Mouse (Mus musculus) testis, adult 2 months (tissue): ENCODE measurements around the gene Clip2. TPM values are rescaled to one million over a fixed set of nuclear protein-coding genes. Genes with fewer than 3 reads are reported as not detected.
A peak's percentile ranks its signal among the peaks of the same experiment; 100 is the strongest.

ENCODE experiments used
- H3K27ac ChIP-seq: fragments of 200-500 bp; 2 replicates; pipeline ENCODE4 v1.5.1; 2012; ENCODE audit warnings: low read depth, low read length; ENCODE audit not compliant: control insufficient read depth, insufficient read depth
- H3K27me3 ChIP-seq: fragments of 200-500 bp; 2 replicates; pipeline ENCODE4 v1.6.1; 2012; ENCODE audit warnings: mild to moderate bottlenecking, low read length, moderate library complexity; ENCODE audit not compliant: control insufficient read depth, insufficient read depth
- H3K36me3 ChIP-seq: fragments of 200-500 bp; 2 replicates; pipeline ENCODE4 v1.6.1; 2012; ENCODE audit warnings: mild to moderate bottlenecking, low read length; ENCODE audit not compliant: control insufficient read depth, insufficient read depth
- H3K4me1 ChIP-seq: fragments of 200-500 bp; 2 replicates; pipeline ENCODE4 v1.6.1; 2012; ENCODE audit warnings: low read length; ENCODE audit not compliant: control insufficient read depth, insufficient read depth
- H3K4me3 ChIP-seq: fragments of 200-500 bp; 2 replicates; pipeline ENCODE4 v1.5.1; 2012; ENCODE audit warnings: low read depth, mild to moderate bottlenecking, low read length, moderate library complexity, mixed read lengths; ENCODE audit not compliant: control insufficient read depth
- CTCF ChIP-seq: fragments of 200-500 bp; IDR thresholded peaks from 2 replicates; pipeline ENCODE4 v1.5.1; 2012; ENCODE audit warnings: low read depth, mild to moderate bottlenecking, inconsistent platforms, low read length, moderate library complexity; ENCODE audit not compliant: control insufficient read depth, insufficient read depth, insufficient replicate concordance
- POLR2A ChIP-seq: fragments of 200-500 bp; IDR thresholded peaks from 2 replicates; pipeline ENCODE4 v1.6.1; 2012; ENCODE audit warnings: low read depth, mild to moderate bottlenecking, inconsistent platforms, low read length, moderate library complexity; ENCODE audit not compliant: control insufficient read depth
- polyA plus RNA-seq: library from polyadenylated mRNA; depleted of rRNA; stranded (reverse); fragments of >200 nt; gene quantifications from 2 replicates; pipeline ENCODE4 v1.2.3, GENCODE M21; 2012

The Clip2 gene
- polyA plus RNA-seq, 1 experiment = 4.2 TPM

DNA sequence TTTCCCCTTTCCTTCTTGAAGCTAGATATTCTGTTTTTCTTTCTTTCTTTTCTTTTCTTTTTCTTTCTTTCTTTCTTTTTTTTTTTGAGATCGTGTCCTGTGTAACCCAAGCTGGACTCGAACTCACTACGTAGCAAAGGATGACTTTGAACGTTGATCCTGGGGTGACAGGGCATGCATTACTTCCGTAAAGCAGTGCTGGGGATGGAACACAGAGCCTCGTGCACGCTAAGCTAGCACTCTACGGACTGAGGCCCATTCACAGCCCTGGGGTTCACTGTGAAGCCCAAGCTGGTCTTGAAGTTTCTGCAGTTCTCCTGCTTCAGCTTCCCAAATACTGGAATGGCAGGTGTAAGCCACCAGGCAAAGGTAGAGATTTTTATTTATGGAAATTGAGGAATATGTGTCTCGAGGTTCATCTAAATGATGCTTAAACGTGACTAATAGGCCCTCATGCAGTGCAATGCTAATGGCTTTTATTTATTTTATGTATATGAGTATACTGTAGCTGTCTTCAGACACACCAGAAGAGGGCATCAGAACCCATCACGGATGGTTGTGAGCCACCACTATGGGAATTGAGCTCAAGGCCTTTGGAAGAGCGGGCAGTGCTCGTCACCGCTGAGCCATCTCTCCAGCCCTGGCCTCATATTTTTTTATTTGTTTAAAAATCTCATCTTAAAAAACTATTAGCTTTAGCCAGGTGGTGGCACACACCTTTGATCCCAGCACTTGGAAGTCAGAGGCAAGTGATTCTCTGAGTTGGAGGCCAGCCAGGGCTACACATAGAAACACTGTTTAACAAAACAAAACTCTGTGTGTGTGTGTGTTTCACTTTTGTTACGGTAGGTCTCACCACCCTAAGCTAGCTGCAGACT lies 31.0 kb upstream of the Clip2 start:
- Histone ChIP-seq H3K4me1 (no peaks in the 10 kb centered on the region; the same call in 1 of the 2 replicates), H3K27ac (peak overlapping the region; percentile 83; the same call in 1 of the 2 replicates), H3K36me3 (no peaks in the 10 kb centered on the region), H3K4me3 (peak overlapping the region; percentile 97), H3K27me3 (no peaks in the 10 kb centered on the region)
- no peak for TF ChIP-seq POLR2A
- no peak for TF ChIP-seq CTCF

DNA sequence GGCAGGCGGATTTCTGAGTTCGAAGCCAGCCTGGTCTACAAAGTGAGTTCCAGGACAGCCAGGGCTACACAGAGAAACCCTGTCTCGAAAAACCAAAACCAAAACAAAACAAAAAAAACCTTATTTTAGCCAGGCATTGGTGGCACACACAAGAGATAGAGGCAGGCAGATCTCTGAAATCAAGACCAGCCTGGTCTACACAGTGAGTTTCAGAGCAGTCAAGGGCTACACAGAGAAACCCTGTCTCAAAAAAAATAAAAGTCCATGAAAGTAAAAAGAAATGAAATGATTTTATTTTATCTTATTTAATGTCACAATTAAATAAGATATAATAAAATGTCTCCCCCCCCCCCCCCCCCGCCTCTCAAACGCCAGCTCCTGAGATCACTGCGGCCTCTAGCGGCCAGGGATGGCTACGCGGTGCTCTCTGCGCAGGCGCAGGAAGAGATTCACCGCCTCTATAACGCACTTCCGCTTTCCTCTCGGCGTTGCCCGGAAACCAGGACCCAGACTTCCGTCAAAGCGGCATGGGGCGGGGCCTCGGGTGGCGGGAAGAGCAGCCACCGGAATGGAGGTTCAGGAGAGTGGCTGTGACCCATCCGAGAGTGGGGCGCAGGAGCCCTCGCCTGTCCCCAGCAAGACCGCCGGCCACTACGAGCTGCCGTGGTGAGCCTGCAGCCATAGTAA lies 30.1 kb upstream of the Clip2 start:
- TF ChIP-seq CTCF (peak; percentile 78), POLR2A (peak; percentile 88)
- Histone ChIP-seq H3K36me3 (no peaks in the 10 kb centered on the region), H3K27me3 (no peaks in the 10 kb centered on the region), H3K27ac (peak overlapping the region; percentile 83), H3K4me3 (peak overlapping the region; percentile 97), H3K4me1 (no peaks in the 10 kb centered on the region; the same call in 1 of the 2 replicates)

DNA sequence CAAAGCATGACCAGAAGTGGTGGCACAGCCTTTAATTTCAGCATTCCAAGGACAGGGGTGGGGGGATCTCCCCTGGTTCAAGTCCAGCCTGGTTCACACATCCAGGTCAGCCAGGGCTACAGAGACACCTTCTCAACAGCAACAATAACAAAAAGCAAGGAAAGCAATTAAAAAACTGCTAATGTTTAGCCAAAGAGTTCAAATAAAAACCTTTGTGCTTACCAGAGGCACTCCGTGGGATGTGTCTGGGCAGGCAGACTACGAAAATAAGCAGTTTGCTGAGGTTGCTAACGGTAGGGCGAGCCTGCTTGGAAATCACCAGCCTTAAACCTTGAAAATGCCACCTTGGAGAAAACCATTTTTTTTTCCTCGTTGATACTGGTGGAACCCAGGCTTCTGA lies 28.9 kb upstream of the Clip2 start, which contains the start of gene Rfc2:
Gene Rfc2 (plus strand): TSS at position 221 of the 400 bp plus-strand sequence.
- Histone ChIP-seq H3K27me3 (no peaks in the 10 kb centered on the region), H3K27ac (no peak within 1 kb of the TSS), H3K4me3 (peak within 1 kb of the TSS; percentile 63), H3K36me3 (no peaks in the 10 kb centered on the region), H3K4me1 (no peaks in the 10 kb centered on the region; the same call in 1 of the 2 replicates)
- TF ChIP-seq POLR2A (no peak), CTCF (no peak)

DNA sequence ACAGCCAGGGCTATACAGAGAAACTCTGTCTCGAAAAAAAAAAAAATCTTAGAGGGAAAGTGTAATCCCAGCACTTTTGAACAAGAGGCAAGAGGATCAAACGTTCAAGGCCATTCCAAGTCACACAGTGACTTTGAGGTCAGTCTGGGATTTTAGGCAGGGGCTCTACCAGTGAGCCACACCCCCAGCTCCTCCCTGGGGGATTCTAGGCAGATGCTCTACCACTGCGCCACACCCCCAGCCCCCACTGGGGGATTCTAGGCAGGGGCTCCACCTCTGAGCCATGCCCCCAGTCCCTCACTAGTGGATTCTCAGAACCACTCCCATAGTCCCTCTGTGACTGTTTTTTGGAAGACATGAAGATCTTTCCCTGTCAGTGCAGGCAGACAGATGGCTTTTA lies 26.9 kb upstream of the Clip2 start:
- no peak for TF ChIP-seq POLR2A
- no peak for TF ChIP-seq CTCF
- H3K4me3 ChIP-seq = no peak overlapping the region
- H3K27ac ChIP-seq = no peak overlapping the region
- H3K4me1 ChIP-seq = no peaks in the 10 kb centered on the region; the same call in 1 of the 2 replicates
- no peaks in the 10 kb centered on the region for H3K27me3 ChIP-seq
- no peaks in the 10 kb centered on the region for H3K36me3 ChIP-seq

DNA sequence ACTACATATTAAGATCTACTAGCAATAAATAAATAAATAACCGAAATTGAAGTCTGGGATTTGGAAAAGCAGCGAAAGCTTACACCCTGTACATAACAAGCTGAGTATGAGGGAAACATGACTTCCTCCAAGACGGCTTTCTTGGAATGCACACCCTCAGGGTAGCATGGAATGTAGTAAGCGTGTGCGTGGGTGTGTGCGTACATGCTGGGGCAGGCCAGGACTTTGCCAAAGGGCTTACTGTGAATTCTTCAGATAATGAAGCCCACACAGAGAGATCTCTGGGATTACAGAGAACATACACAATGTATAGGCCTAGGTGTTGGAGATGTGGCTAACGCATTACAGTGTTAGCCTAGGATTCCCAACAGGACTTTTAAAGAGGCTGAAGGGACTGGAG lies 25.3 kb upstream of the Clip2 start:
- no peaks in the 10 kb centered on the region for H3K27me3 ChIP-seq

DNA sequence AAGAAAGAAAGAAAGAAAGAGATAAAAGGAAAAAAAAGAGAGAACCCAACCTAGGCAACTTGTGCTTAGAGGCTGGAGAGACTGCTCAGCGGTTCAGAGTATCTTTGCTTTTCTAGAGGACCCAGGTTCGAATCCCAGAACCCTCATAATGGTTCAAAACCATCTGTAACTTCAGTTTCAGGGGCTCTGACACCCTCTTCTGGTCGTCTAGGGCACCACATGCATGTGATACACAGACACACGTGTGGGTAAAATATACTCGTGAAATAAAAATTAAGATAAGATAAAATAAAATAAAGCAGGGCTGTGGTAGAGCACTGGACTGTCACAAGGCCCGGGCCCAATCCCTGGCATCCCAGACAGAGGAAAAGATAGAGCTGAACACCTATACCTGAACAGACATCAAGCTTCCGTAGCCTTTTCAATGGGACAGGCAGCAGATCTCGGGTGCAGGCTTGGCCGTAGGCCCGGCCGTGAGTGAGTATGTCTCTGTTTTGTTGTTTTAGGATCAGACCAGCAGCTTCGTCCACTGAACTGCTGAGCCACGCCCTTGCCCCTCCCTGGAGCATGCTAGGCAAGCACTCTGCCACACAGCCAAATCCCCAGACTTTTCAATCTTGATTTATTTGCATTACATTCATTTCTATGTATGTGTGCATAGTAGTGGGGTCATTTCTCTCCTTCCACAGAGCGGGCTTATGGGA lies 24.4 kb upstream of the Clip2 start:
- Histone ChIP-seq H3K27me3 (no peaks in the 10 kb centered on the region), H3K4me1 (peaks cover 5% of the 10 kb centered on the region), H3K27ac (no peak overlapping the region), H3K36me3 (no peaks in the 10 kb centered on the region), H3K4me3 (no peak overlapping the region)
- TF ChIP-seq POLR2A (no peak), CTCF (no peak)

More for the DNA sequence above, 25.3 kb upstream of the Clip2 start:
- Histone ChIP-seq H3K4me3 (no peak overlapping the region), H3K4me1 (peaks cover 5% of the 10 kb centered on the region), H3K27ac (no peak overlapping the region), H3K36me3 (no peaks in the 10 kb centered on the region)
- TF ChIP-seq CTCF (no peak), POLR2A (no peak)
